Mouse (Mus musculus): ENCODE measurements around the gene Epha10.

Gene Epha10

GRCm38 (mm10) chr4:124880599-124880998 is at the start of gene Epha10:
Gene Epha10 (plus strand): TSS chr4:124880899.
- no peak for DNase-seq

DNA sequence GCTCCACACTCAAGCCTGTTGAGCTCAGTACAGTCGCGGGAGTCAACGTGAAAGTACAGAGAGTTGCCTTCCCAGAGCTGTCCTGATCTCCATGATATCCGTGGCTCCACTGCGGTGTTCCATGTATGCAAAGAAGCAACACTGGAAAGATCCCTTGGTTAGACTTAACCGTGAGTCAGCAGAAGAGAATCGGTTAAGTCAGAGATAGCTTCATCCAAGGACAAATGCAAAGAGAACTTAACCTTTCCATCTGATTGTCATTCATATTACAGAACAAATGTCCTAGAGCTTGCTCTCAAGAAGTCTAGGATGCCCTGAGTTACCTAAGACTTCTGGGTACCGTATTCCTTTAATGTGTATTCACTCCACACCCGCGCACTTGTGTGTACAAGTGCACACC is 47.9 kb upstream of the Epha10 start:
- DNase-seq, result no peak

GRCm38 (mm10) chr4:124838035-124838700 is 42.5 kb upstream of the Epha10 start:
- no peak for DNase-seq

- no peak for DNase-seq
Measured at GRCm38 (mm10) chr4:124840998-124841397, 39.7 kb upstream of the Epha10 start.

- DNase-seq, result peak; percentile 30
Measured at GRCm38 (mm10) chr4:124843493-124843892, 37.2 kb upstream of the Epha10 start.

GRCm38 (mm10) chr4:124847573-124847972 is 33.1 kb upstream of the Epha10 start:
- DNase-seq, result peak; percentile 71 to 79

DNA sequence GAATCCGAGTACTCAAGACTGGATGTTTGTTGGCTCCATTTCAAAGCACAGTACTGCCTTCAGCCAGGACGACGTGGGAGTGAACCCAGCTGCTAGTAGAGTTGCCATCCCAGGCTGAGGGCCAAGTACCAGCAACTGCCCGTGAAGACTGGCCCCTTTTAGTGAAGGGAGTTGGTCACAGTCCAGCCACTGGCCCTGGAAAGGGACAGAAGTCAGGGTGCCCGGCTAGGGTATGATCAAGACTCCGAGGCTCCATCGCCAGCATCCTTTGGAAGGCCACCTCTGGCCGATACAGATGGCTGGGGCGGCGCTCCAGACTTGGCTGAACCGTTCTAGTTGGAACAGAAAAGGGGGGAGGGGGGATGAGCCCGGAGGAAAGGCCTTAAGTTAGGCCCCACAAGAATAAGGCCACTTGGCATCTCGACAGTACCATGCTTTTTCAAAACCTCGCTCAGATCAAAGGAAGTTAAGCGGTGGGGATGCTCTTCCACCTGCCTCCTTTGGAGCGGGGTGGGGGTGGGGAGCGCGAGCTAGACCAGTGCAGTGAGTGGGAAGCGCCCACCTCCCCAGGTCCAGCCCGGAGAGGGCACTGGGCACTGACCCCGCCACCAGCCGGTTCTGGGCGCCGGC is 31.0 kb upstream of the Epha10 start:
- DNase-seq, result peak in 1 of 2 experiments; percentile 34

DNA sequence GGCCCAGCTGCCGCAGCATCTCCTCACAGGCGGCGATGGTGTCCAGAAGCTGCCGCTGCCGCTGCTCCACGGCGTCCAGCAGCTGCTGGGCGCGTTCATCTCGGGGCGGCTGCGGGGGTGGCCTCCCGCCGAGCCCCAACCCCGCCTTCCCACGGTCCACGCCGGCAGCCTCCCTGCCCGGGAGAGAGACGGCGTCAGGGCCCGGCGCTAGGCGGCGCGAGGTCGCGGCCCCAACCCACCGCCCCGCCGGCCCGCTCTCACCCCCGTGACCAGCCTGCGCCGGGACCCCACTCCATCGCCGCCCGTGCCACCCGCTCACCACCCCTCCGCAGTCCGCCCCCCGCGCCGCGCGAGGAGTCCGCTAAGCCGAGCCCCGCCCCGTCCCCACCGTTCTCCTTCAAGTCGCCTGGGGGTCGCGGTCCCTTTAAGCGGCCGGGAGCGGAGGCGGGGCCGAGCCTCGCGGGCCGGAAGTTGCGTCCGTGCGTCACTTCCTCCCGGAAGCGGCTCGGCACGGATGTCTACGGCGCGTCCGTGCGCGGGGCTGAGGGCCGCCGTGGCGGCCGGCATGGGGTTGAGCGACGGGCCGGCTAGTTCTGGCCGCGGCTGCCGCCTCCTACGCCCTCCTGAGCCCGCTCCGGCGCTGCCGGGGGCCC is 30.3 kb upstream of the Epha10 start, which contains the start of gene Yrdc:
TSS of gene Yrdc (plus strand) at position 419 of the 653 bp plus-strand sequence.
- DNase-seq, result peak; percentile 93

GRCm38 (mm10) chr4:124850933-124851658 is 29.6 kb upstream of the Epha10 start, which contains the start of gene 1110065P20Rik:
Gene 1110065P20Rik (minus strand): TSS chr4:124851196.
- DNase-seq, result peak; percentile 74 to 83

- DNase-seq, result no peak
Measured at GRCm38 (mm10) chr4:124856294-124856693, 24.4 kb upstream of the Epha10 start.

- DNase-seq, result no peak
Measured at GRCm38 (mm10) chr4:124858370-124858769, 22.3 kb upstream of the Epha10 start.

DNA sequence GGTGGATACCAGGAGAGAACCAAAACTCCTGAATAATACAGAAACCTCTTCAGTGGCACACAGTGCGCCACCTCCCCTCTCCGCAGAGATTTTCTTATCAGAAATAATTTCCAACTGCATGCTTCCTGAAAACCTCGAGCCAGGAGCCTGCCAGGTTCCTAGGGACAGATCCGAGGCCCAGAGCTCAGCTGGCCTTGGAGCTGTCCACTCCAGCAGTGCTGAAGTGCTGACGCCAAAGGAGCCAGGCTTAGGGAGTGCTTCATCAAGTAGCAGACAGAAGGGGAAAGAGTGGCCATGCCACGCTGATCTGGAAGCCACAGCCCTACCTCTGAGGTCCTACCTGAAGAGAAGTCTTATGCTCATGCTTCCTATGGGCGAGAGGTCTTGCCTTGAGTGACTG is 20.3 kb upstream of the Epha10 start:
- peak in 1 of 2 experiments; percentile 43 for DNase-seq

- no peak for DNase-seq
Measured at GRCm38 (mm10) chr4:124861283-124862188, 19.2 kb upstream of the Epha10 start, which contains the start of gene Maneal. Gene Maneal (minus strand): TSS chr4:124862171.

- DNase-seq, result no peak
Measured at GRCm38 (mm10) chr4:124872719-124873118, 8.0 kb upstream of the Epha10 start.

- DNase-seq, result no peak
Measured at GRCm38 (mm10) chr4:124881341-124881908, 726 bp downstream of the Epha10 start.

DNA sequence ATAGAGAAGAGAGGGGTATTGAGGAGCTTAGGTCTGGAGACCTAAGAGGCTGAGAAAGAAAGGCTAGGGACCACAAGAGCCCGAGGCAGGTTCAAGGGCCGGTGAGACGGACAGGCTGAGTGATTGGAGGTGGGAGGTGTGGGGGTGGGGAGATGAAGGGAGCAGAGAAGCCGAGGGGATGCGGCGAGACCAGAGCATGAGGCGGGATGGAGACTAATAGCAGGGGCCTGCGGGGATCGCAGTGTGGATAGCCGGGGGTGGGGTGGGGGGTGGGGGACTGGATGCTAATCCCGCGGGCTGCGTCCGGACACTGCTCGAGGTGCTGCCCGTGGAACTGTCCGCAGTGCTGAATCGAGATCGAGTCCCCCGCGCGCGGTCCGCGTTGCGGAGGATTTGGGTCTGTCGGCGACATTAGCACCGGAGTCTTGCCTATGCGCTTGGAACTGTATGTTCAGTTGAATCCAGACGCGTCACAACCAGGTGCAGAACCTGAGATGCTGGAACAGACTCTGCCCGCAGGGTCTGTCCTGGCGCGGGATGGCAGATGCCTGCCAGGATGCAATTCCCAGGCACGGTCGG is 1.5 kb downstream of the Epha10 start:
- DNase-seq, result no peak

DNA sequence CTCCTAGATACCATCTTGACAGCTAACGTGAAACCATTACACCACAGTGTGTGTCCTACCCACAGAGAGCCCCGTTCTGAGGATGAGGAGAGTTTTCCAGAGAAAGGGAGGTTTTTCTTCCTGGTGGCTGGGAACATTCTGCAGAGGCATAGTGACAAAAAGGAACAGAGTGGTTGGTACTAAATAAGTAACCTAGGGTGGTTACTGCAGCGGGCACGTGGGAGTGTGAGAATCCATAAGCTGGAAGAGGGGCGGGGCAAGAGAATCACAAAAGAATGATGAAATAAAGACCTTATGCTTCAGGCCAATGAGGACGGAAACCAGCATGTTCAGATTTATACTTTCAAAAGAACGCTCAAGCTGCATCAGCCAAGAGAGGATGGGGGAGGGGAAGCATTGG is 8.0 kb downstream of the Epha10 start:
- no peak for DNase-seq

GRCm38 (mm10) chr4:124889935-124890334 is 9.2 kb downstream of the Epha10 start:
- no peak for DNase-seq

DNA sequence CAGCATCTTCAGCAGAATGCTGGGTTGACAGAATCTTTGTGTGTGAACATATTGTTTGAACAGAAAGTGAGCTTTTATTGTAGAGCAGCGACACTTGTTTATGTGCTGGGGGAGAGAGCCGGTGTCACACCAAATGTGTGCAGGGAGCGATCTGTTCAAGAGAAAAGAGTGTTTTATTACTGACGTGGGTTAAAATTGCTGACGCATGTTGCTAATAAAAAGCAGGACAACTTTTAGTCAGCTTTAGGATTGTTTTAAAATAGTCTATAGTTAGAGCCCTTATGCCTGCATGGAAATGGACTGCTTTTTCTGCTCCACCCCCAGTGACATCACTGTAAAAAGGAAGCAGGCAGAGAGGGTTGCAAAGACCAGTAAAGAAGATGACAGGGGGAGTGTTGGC is 10.1 kb downstream of the Epha10 start:
- no peak for DNase-seq

DNA sequence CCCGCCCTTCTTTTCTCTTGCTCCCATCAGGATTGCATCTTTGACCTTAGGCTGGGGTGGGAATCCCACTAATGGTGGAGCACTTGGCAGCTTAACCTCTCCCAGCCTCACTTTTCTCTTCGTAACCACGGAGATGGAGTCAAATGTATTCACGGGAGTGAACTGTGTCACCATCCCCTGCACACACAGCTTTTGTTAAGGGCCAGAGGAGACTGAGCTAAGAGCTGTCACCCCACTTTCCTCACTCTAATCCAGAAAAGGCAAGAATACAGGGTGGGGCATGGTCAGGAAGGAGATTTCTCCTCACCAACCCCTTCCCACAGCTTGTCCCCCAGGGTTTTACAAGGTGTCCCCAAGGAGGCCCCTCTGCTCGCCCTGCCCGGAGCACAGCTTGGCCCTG is 13.1 kb downstream of the Epha10 start:
- no peak for DNase-seq
